Mouse (Mus musculus) hindlimb bud, embryonic 11.5 days (tissue): ENCODE data around the gene Mphosph9.

ENCODE experiments used
- DNase-seq: peaks from one replicate; pipeline ENCODE4 v3.0.0-alpha.2; 2012; ENCODE audit warnings: low read depth, low spot score; ENCODE audit errors: extremely low spot score

The Mphosph9 gene

DNA sequence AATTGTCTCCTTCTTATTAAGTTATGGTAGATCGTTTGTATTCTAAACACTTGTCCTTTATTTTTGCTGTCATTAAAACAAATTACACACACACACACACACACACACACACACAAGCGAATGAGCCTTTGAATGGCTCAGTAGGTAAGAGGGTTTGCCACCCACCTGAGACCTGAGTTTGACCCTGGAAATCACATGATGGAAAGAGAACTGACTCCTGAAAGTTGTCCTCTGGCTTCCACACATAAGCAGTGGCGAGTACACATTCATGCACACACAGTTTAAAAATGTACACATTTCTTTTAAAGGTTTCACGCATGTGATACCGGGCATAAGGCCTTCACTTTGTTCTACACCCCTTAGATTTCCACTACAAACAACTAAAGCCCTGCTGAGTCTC is 57.5 kb downstream of the Mphosph9 start:
- no peak for DNase-seq

DNA sequence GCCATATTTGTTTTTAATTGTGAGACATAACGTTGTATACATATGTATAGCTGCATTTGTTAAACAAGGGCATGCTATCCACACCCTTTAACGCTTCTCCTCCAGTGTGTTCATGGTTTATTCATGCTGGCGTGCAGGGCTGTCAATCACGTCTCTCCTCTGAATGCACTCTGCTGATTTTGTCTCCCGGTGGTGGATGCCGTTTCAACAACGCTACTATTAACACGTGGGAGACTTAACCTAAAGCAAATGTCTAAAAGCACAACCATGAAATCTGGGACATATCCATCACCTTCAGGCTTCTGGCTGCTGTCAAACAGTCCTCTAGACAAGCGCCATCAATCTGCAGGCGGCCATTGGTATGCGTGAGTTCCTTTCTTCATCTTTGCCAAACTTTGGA is 58.1 kb downstream of the Mphosph9 start:
- DNase-seq = no peak

DNA sequence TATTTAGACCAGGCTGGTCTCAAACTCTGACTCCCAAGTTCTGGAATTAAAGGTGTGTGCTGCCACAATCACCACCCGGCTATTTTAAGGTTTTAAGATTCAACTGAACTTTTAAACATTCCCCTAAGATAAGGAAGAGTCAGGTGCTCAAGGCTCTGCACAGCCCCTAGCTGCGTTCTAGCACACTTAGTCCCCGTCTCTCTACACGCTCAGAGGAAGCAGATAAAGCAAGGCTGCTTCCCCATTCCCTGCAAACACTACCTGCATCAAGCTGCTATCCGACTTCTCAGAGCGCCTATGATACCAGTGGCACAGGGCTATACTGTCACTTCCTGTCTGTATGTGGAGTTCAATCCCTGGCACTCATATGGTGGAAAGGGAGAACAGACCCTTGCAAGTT is 60.1 kb downstream of the Mphosph9 start:
- DNase-seq = no peak

DNA sequence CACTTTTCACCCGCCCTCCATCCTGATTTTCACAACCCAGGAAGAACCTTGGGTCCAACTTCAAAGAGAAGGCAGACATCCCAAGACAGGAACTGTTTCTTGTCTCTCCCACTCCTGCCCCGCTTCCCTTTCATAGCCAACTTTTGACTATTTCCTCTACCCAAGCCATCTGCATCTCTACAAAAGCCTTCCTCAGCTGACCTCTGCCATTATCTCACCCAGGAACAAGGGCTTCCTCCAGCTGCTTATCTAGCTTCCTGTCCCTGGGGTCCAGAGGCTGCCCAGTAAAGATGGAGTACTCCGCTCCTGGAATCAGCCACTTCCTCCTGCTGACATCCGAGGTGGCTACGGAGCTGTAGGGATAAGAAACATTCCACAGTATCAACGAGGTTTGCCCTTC is 61.0 kb downstream of the Mphosph9 start:
- DNase-seq = no peak

DNA sequence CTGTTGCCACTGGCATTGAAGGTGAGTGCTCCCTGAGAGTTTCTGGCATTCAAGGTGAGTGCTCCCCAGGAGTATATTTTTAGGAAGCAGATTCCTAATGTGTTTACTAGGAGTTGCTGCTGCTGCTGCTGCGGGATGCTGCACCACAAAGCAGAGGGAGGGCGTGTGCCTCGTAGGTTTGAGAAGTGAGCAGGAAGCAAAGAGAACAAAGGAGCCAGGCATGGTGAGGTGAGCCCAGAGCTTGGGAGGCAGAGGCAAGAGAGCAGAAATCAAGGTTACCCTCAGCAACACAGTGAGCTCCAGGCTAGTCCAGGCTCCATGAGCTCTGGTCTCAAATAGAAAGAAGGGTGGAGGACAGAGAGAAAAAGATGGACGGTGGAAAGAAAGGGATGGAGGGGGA is 64.5 kb downstream of the Mphosph9 start:
- DNase-seq = no peak

DNA sequence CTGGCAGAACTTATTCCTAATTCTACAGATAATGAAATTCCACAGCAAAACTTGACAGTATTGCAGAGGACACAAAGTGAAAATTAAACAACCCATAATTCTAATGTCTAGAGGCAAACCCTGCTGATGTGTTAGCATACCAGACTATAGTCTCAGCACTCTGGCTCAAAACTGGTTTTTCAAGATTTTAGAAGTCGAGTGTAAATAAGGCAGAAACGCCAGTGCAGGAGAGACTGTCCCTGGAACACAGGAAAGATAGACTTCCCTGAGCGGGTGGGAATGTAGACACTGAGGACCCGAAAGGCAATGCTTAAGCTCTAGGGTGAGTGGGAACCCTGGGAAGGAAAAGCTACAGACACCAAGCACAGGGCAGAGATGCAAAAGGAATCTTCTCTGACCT is 65.7 kb downstream of the Mphosph9 start:
- DNase-seq = no peak

DNA sequence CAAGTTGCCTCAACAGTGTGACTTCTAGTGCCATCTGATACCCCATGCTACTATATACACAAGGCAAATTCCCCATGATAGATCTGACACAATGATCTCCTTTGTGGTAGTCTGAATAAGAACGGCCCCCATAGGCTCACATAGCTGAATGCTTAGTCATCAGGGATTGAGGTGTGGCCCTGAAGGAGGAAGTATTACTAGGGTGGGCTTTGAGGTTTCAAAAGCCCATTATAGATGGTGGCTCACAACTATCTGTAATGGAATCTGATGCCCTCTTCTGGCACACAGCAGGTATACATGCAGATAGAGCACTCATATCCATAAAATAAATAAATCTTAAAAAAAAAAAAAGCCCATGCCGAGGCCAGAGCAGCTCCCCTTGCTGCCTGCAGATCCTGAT is 68.6 kb downstream of the Mphosph9 start:
- no peak for DNase-seq

DNA sequence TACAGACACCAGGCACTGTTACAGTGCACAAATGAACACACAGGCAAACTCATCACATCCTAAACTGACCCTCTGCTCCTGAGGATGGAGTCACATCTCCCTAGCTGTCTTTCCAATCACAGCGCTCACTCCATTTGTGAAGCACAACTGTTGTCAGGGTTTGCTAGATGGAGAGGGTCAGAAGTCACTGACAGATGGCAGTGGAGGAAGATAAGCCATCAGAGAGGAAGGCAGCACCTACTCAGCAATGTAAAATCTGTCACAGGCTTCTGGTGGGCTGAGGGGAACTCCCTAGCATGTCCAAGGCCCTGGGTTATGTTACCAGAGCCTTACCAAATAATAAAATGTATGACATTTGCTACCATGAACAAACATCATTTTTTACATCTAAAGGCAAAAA is 69.7 kb downstream of the Mphosph9 start:
- no peak for DNase-seq

DNA sequence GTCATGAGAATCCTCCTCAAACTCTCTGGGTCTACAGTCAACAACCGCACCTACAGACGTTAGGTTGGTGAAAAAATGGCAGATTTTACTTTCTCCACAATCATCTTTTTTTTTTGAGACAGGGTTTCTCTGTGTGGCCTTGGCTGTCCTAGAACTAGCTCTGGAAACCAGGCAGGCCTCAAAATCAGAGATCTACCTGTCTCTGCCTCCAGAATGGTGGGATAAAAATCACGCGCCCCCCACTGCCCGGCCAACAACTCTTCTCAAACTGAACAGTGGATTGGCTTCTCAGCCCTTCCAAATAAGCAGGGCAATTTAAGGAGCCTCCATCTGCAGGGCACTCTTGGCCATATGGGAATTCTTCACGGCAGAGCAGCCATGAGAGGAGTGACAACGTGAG is 72.6 kb downstream of the Mphosph9 start:
- no peak for DNase-seq

DNA sequence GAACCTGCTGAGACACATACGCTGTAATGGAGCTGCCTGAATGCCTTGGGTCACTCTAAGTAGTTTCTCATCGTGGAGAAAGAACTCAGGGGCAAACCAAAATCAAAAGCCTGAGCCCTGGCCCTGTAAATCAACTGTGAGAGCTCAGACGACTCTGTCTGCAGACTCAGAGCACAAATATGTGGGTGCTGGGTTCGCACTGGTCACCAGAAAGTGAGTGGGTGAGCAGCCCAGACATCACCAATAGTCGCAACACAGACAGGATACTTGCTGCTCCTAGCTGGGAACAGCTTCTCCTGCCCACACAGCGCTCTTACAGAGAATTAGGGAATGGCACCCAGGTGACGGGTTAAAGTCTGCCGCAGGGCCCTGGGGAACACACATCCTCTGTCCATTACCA is 74.2 kb downstream of the Mphosph9 start:
- DNase-seq = no peak

DNA sequence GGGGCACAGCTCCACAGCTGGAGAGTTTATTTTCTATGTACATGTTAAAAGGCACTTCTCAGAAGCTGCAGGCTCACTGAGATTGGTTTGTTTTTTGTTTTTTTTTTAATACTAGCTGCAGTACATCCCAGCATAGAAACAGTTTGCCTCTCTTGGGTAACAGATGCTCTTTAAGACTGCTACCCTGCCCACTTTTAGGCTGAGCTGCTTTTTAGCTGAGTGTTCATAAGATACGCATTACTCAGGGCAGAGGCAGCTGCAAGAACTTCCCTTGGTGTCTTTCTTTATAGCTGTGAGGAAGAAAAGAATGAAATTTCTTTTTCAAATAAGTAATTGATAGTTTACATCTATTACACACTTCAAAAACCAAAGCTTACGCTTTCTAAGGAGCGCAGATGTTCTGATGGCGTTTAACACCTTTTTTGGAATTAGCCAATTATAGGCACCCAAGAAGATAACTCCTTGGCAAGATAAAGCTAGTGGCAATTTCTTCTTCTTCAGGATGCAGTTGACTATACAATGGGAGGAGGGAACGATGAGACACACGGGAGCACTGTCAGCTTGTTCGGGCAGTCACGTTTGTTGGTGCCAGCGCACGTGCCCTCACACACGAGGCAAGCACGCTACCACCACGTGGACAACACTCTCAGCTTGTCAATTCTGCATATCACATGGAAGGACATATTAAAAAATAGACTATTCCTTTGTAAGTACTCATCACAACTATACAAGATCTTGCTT is 75.0 kb downstream of the Mphosph9 start:
- no peak for DNase-seq

DNA sequence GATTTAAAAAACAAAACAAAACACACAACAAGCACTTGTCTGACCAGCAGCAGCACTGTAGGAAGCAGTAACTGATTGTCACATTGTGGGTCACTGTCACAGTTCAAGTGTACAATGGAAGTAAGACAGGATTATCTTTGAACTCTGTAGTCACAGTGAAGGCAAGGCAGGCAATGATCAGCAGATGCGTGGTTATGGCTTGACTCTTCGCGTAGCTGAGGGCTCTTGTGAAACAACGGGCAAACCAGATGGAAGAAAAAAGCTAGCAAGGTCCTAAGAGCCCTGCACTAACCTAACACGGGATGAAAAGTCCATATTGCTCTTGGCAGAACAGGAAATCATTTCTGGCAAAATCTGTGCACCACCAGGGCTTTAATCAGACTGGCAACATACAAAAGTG is 76.7 kb downstream of the Mphosph9 start:
- no peak for DNase-seq

DNA sequence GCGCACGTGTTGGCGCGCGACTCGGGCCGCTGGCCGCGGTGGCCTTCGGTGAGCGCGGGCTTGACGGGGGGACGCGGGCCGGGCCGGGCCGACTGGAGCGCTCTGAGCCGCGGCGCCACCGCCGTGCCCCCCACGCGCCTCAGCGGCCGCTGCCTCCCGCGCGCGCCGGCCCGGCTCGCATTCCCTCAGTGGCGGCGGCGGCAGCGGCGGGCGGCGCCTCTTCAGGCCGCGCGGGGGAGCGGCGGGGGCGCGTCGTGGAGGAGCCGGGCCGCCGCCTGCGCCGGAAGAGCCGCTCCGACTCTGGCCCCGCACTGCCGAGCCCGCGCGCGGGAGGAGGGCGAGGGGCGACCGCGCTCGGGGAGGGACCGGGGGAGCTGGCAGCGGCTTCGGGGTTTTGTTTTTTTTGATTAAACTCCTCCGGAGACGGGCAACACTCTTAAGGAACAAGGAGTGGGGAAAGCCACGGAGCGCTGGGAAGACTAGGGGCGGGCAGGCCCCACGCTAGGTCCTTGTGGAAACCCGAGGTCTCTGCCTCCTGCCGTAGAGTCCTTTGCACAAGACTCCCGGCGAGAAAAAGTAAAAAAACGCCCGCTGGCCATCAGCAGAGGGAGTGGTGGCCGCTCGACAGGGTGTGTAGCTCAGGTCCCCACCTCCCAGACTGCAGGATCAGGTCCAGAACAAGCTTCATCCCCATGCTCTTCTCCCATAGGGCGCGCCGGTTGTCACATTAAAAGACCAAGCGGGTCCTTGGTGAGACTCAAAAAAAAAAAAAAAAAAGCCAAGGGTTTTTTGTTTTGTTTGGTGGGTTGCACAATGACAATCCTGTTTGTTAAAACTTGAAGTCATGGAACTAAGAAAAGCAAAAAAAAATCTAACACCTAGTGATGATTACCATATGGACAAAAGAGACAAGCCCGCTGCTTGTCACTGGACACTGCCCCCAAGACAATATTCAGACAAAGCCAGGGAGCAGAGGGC is 77.9 kb downstream of the Mphosph9 start, which contains the start of gene Pitpnm2:
Pitpnm2 (minus strand) TSS at position 147 of the 978 bp plus-strand sequence.
- no peak for DNase-seq

DNA sequence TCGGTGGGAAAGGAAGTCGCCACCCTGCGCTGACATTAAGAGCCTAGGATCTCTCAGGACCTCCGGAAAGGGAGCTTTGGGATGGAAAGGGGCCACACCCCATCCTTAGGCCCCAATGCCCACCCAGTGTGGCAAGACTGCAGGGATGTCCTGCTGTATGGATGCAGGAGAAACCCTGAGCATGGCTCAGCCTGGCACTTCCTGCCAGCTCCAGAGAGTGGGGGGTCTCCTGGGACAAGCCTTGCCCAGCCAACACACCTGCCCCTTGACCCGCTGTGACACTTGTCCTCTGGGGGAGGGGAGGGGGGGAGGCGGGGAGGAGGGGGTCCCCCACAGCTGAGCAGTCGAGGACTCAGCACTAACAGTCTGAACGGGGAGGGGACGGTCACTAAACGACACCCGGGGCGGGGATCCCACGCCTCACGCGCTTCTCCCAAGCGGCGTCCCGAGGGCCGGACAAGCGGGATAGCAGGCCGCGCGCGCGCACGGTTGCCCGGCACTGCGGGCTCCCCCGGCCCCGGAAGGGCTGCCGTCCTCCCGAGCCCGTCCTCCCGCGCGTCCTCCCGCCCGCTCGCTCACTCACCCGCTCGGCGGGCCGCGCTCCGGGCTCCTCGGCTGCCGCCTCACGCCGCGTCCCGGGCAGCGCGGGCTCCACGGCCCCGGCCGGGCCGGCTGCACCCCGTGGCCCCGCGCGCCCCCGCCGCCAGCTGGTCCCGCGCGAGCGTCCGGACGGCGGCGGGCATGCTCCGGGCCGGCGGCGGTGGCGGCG is 78.7 kb downstream of the Mphosph9 start:
- DNase-seq = no peak

DNA sequence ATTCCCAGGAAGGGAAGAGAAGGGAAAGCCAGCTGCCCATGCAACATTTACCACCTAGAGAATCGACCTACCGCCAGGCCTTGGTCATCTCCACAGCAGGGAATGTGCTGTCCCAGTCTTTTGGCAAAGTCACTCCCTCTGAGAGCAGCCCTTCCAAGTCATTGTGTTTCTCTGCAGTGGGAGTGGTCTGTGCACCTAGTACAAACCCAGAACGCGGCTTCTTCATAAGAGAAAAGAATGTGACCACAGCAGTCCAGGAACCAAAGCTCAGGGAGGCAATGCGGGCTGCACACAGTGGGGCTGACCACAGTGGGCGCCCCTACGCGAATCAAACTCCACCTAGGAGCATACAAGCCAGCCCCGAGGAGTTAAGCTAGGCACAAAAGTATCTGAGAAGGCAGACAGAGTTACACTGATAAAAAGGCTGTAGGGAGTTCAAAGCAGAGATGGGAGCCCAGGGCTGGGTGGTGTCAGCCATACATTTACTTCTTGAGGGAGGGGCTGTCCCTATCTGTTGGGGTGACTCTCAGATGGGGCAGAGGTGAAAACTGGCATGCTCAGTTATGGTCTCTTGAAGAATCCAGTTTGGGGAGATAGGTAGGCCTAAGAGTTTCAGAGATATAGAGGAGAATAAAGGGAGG is 79.7 kb downstream of the Mphosph9 start:
- DNase-seq = no peak

DNA sequence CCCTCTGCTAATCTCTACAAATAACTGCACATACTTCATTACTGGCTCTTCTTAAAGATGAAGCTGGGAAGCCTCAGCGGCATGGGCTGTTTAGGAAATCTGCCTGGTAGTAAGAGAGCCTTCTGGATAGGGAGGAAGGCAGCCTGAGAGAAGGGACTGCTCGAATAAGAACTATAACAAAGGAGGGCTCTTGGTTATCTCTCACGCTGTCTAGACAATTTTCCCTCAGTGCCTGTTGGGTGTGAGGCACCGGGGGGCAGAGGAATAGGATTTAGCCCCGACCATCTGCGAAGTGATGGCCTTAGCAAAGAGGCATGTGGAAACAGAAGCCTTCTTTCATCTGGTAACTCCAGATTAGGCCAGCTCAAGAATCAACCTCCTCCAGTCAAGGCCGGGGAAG is 80.5 kb downstream of the Mphosph9 start:
- no peak for DNase-seq

DNA sequence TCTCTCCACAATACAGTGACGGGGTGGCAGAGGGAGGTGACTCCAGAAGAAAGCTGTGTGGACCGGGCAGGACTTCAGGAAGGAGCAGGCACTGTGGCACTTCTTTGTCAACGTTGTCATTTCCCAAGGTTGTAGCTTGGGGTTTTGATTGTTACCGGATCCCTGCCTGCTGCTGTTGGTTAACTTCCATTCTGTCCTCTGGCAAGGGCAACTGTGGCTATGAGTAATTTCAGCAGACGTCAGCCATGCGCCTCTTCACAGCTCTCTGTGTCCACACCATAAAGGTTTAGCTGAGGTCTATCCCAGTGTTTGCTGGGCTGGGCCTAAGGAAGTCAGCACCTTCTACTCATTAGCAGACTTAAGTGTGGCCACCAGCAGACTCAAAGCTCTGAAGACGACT is 82.9 kb downstream of the Mphosph9 start:
- no peak for DNase-seq

DNA sequence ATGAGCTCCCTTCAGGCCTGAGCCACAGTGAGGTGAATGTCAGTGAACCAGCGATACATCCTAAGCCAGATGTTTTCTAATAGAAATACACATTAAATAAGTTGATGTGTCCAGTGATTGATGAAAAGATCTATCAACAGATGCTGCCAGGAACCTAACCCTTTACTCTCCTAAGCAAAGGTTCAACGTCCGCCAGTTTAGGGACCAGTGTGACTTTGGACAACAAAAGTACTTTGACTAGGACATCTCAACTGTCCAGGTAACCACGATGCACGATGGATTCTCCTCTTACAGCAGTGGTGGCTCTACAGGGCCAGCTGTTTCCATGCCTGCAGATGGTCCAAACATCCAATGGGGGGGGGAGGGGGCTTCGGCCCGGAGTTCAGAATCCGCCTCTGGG is 83.3 kb downstream of the Mphosph9 start:
- no peak for DNase-seq

DNA sequence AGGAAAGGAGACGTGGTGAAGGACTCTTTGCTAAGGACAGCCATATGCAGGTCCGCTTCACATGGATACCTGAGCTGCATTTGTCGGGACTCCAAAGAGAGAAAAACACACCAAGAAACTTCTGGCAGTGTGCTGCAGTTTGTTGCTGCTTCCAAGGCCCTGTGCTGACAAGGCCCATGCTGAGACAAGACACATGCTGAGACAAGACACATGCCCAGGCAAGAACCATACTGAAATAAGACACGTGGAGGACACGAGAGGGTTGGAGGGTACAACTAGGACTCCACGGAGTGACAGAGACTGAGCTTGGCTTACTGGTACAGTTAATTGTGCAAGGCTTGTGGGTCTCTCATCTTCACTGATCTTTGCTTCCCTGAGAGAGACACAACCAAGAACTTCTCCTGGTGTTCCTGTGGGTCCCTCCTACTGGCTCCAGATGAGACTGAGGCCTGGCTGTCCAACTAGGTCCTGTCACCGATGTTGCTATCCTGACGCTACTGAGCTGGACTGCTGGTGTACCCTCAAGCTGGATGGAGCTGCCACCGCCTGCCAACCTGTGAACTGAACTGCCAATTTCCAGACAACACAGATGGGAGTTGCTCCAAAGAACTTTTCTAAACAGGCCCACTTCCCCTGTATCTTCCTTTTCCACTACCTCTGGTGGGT is 84.4 kb downstream of the Mphosph9 start:
- DNase-seq = no peak

DNA sequence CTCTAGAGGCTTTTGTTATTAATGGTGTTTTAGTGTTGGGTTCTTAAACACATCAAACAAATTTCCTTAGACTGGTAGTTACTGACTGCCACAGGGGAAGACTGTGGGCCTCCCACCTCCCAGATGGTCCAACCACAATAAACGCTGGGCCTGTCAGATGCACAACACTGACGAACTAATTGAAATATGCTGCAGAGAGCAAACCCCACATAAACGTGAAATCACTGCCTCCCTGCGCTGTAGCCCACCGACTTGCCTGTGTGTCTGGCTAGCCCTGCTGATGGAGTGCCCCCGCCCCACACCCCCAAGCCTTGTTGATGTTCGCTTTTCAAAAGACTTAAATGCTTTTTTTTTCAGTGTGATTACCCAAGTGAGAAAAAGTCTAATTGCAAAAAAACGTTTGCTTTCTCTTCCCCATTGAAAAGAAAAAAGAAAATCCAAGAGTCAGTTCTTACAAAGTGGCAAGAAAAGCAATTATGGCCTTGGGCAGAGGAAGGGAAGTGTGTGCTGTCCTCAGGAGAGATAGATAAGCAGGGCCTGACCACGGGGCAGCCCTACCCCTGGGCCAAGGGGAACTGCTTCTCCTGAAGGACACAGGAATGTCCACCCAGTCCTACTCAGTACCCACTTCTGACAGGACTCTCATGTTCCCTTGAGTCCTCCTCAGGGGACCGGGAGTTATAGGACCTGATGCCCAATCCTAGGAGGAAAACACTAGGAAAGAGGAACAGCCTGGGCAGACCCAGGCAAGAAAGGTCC is 85.9 kb downstream of the Mphosph9 start:
- DNase-seq = no peak
